Mouse (Mus musculus) spleen, postnatal 4 days (tissue): ENCODE measurements around the gene Eif3i.
"Not testable (repeated sequence)": the region's sequence is repeated elsewhere in the genome, so short reads cannot be mapped to it uniquely, and the experiment has no call there.

Experiments used
- DNase-seq, 2 experiments: peaks; one replicate each; pipeline ENCODE4 v3.0.0; 2022; ENCODE audit warnings: low spot score in 2 of 2

The Eif3i gene

DNA sequence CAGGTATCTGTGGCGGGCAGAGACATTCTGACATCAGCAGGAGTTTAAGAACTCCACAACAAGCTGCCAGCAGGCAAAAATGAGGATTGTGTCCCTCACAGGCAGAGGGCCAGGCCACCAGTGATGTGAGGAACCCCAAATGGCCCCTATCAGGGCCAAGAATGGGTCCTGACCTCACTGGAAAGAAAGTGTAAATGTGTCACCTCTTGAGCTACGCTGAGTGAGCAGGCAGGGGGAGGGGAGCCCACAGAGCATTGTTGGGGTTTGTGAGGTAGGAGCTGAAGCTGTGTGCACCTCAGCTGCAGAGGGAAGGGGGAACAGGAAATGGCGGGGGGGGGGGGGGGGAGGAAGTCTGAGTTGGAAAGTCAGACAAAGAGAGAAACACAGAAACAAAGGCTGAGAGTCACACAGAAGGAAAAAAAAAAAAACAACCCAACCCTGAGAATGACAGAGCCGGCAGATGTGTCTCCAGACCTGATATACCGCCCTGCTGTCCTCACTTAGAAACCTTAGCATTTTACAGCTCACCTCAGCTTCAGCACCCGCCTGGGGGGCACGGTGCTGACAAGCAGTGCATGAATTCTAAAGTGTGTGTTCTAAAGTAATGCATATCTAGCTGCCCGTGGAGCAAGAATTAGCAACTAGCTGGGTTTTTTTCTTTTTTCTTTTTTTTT is 25.1 kb downstream of the Eif3i start:
- peak in 1 of 2 experiments; percentile 60 for DNase-seq

DNA sequence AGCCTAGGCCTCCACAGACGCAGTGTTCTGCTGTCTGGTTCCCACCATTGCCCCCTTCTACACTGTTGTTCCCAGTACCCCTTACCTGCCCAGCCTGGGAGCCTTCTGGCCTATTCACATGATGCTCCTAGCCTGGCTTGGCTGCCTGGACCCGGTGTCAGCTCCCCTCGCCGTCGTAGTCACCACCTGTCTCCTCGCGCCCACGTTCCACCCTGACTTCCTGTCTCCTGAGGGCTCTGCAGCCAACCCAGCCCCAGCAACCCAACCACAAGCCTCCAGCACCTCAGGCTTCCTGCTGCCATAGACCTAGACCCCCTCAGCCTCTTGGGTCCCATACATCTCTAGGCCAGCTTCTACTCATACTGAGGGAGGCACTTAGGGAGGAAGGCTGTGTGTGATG is 27.0 kb downstream of the Eif3i start, which contains the start of gene Lck:
Gene Lck (minus strand): TSS at position 212 of the 400 bp plus-strand sequence.
- DNase-seq = peak; percentile 32 to 70

DNA sequence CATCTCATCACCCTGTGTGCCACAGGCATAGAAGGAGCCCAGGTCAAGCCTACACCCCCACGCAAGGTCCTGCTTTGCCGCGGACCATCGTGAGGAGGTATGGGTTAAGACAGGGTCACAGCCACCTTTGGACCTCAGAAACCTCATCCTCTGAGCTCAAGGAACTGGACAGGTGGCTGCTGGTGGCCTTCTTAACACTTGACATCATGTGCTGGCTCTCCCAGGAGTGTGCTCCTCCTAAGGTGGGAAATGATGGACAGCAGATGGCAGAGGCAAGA is 27.4 kb downstream of the Eif3i start:
- DNase-seq = no peak

DNA sequence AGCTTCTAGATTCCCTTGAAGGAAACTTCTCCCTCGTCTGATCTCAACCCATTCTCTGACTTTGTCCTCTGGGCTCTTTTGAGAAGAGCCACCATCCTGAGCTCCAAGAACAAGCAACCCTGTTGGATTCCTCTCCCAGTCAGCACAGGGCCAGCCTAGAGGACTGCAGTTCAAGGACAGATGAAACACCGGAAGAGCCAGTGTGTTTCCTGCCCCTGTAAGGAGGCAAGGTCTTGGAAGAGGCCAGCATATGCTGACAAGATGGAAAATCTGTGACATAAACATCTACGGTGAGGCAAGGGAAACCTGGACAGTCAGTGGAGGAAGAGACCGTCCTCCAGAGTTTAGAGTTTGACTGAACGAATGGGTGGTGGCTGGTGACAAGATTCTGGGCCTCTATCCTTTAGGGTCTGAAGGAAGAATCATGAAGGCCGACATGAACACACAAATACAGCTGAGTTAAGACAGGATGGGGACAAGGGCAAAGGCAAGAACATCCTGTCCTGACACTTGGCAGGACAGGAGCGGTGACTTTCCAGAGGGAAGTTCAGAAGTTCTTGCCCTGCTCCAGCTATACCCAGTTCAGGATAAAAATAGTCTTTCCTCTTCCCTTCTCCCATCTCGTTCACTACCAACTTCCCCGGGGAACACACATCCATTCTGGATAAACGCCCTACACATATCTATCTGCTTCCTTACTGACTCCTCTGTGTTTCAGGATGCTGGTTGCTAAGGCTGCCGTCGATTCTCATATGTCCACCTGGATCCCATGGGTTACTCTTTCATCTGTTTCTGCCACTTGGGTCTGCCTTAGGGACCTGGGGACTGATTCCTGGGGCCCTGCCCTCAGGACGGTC is 28.0 kb downstream of the Eif3i start:
- no peak for DNase-seq

DNA sequence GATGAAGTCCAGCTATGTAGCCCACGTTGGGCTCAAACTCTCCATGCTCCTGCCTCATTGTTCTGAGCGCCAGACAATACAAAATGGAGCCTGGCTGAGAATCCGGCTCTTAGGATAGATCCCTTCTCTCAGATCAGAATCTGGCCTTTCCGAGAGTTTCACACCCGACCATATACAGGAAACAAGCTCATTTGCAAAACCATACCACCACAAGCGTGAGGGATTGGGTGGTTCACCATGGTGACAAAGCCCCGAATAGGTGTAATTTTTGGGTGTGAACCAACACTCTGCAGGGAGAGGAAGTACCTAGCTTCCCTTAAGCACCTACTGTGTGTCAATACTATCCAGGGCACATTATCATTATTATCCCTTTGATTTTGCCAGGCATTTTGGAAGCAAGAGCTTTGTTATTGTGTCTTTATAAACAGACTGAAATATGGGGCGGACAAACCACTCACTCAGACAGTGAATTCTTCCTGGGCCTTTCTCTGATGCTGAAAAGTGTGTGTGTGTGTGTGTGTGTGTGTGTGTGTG is 28.8 kb downstream of the Eif3i start:
- no peak for DNase-seq

DNA sequence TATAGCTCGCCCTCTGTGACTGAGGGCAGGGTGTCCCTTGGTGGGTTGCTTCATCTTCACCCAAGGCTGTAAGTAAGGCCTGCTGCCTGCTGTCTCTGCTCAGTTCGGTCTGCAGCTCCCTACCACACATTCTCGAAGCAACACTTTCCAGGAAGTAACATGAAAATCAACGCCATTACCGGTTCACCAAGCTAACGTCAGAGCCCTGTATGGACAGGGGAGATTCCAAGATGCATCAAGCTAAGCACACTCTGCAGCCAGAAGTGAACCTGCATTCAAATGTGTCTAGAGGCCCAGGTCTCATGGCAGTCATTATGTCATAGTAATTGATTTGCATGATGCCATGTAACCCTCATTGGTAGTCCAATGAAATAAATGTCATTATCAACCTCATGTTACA is 30.4 kb downstream of the Eif3i start:
- DNase-seq = no peak

DNA sequence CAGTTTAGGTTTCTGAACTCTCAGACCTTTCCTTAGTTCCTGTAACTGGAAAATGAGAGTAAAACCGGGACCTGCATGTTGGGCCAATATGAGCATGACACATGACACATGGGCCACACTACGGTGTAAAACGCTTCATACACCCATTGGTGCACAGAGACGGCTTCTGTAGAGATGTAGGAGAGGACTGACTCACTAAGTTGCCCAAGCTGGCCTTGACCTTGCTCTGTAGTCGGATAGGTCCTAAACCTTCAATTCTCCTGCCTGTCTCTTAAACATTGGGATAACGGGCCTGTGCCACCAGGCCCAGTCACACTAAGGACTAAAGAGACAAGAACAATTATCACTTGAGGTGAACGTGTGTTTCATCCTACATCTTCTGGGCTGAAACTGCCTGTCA is 32.1 kb downstream of the Eif3i start:
- DNase-seq = no peak

DNA sequence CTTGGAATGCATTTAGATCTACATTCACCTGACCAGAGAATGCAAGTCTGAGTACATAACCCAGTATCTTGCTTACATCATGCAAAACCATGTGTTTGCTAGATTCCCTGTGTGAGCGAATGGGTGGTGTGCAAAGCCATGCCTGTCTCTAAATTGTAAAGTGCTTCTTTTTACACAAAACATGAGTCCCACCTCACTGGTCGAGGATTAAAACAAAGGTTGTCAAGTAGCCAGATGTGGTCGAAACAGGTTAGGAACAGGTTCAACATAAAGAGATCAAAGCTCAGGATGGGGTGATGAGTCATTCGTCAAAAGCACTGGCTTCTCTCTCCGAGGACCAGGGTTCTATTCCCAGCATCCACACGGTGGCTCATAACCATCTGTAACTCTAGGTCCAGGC is 35.3 kb downstream of the Eif3i start:
- DNase-seq = no peak

DNA sequence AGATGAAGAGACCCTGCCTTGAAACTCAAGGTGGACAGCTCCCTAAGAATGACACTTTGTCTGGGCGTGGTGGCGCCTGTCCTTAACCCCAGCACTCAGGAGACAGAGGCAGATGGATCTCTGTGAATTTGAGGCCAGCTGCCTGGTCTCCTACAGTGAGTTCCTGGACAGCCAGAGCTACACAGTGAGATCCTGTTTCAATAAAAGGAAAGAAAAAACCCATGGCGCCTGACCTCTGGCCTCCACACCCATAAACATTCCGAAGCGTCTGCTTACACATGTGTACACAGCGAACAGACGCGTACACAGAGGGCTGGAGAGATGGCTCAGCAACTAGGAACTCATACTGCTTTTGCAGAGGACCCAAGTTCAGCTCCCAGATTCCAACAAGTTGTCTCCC is 36.7 kb downstream of the Eif3i start:
- no peak for DNase-seq

DNA sequence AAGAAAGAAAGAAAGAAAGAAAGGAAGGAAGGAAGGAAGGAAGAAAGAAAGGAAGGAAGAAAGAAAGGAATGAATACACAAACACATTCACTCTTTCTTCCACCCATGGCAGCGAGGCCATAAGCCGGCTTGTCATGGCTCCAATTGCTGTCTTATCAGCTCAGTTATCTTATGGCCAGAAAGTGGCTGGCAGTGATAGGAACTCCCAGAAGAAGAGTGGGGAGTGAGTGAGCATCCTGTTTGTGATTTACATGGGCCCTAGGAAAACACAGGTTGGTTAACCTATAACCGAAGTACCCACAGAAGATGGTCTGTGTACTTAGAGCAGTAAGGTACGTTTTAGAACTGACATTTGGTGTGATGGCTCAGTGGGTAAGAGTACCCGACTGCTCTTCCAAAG is 39.3 kb downstream of the Eif3i start:
- no peak for DNase-seq

DNA sequence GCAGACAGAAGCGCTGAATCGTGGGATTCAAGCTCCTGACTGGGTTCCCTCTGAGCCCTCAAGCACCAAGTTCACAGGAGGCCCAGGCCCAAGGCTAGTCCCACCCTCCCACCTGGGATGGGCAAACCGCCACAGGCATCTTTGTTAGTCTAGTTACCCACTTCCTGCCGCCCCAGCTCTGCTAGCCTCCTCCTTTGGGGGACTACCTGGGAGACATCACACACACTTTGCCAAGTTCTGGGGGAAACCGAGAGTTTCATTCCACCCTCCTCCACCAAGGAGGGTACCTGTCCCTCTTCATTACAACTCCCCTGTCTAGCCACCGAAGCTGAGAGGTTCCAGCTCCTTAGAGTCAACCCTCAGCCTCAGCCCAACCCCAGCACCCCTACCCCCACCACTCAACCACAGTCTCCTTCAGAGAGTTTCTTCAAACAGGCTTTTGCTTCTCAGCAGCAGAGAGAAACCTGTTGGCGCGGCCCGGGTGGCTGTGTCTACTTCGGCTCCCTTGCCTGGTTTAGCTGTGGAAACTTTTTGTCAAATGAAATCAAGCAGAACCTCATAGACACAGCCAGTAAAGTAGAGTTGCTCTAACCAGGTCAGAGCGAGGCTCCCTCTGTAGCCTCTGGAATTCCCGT is 42.0 kb downstream of the Eif3i start:
- DNase-seq = peak; percentile 39 to 71

DNA sequence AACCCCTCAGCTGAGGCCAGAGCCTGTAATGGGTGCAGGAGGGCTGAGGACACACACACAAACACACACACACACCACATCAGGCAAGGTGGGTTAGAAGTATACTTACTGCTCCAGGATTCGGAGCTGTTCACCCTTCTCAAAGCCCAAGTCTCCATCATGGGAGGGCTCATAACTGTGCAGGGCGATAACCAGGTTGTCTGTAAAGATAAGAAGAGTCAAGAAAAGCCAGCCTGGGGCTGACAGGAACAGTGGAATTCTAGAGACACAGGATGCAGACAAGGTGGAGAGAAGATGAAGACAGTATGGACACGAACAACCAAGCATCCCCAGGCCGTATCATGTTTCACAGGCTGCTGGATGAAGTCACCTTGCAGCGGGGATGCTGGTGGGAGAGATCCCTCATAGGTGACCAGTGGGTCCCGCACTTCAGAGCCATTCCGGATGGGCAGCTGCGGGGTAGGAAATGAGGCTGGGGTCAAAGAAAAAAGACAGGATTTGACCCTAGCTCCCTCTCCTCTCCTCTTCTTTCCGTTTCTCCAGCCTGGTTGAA is 43.1 kb downstream of the Eif3i start:
- DNase-seq = peak; percentile 47 to 67

DNA sequence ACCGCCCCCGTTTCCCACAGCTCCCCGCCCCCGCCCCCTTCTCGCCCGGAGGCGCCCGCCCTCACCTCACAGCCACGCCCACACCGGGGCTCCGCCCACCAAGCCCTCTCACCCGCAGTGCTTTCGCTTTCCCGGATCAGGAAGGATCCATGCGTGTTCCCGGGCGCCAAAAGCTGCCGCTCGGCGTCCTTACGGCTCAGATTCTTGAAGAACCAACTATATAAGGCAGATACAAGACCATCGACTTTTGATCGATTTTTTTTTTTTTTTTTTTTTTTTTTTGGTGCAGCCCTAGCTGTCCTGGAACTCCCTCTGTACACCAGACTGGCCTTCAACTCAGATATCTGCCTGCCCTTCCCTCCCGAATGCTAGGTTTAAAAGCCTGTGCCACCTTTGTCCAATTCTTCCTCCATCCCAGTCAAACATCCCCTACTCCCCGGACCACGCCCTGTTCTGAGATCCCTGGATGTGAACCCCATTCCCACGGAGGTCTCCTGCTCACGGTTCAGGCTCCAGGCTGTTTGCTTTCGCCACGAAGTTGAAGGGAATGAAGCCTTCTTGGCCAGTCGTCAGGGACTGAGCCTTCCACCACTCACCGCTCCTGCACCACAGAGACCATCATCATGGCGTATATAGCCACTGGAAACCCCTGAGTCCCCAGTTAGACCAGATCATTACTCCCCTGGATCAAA is 43.8 kb downstream of the Eif3i start:
- DNase-seq = peak; percentile 91 to 95

DNA sequence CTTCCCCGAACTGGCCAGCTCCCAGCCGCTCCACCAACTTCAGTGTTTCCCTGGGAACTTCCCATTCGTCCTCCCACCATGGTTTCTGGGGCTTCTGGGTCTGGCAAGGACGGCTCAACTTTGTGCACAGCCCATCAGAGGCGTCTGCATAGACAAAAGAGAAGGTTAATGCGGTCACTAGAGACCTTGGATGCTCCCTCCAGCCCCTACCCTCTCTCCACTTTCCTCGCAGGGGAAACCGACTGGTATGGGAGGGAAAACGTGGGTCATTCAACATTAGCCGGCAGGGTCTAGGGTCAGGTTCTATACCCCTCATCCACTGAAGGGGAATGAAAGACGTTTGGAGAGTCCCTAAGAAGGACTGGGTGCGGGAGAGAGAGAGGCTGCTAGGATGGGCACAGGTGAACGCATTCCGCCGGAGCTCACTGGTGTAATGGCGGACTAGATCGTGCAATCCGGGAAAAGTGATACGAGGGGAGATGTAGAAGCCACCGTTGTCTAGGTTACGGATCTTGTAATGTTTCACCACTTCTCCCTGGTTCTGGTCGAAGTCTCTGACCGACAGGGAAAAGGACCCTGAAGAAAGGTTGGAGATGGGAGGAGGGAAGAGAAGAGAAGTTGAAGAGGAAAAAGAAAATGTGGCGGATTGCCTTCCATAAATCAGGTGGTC is 44.5 kb downstream of the Eif3i start:
- DNase-seq = peak; percentile 21 to 69

DNA sequence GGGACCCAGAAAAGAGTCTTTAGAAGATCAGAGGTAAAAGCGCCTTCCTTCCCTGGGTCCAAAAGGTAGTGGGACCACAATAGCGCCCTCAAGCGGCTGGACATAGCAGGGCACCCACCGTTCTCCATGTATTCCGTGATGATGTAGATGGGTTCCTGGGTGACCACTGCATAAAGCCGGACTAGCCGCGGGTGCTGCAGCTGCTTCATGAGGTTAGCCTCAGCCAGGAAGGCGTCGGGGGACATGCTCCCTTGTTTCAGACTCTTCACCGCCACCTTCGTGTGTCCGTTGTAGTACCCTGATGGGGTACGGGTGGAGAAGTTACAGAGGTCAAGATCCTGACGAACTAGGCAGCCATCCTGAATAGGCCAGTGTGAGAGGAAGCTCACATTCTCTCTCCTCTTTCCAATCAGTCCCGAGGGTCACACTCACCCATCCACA is 45.0 kb downstream of the Eif3i start:
- peak; percentile 71 to 88 for DNase-seq

DNA sequence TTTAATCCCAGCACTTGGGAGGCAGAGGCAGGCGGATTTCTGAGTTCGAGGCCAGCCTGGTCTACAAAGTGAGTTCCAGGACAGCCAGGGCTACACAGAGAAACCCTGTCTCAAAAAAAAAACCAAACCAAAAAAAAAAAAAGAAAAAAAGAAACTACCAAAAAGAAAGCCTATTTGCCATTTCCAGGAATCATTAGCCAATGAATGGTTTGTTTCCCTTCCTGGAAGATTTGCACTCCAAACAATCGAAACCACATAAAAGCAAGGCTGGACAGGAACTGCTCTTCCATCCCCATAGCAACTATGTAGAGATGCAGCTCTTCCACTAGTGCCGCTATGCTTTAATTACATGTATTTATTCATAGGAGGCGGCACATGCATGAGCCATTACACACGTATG is 45.9 kb downstream of the Eif3i start:
- DNase-seq = not testable (repeated sequence)

DNA sequence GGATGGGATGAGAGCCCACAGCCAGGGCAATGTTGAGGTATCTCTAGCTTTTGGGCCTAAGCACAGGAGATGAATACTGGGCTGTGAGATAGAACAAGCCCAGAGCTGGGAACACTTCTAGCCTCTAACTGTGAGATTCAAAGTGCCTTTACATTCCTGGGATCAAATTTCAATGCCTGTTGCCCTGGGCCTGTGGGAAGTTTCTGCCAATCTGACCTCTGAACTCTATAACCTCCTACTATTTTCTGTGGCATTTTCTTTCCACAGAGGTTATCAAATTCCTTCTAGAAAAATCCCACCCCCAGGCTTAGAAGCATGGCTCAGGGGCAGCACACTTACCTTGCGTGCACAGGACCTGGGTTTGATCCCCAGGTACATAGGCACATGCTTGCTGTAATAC is 50.2 kb downstream of the Eif3i start:
- DNase-seq = no peak

DNA sequence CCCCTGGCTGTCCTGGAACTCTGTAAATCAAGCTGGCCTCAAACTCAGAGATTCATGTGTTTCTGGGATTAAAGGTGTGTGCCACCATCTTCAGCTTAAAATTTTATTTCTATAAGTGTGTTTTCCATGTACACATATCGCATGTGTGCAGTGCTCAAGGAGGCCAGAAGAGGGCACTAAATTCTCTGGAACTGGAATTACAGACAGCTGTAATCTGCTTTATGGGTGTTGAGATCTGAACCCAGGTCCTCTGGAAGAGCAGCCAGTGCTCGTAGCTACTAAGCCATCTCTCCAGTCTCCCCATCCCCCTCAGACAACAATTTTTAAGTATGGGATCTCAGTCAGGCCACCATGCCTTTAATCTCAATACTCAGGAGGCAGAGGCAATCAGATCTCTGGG is 51.1 kb downstream of the Eif3i start:
- DNase-seq = peak; percentile 58 to 78

DNA sequence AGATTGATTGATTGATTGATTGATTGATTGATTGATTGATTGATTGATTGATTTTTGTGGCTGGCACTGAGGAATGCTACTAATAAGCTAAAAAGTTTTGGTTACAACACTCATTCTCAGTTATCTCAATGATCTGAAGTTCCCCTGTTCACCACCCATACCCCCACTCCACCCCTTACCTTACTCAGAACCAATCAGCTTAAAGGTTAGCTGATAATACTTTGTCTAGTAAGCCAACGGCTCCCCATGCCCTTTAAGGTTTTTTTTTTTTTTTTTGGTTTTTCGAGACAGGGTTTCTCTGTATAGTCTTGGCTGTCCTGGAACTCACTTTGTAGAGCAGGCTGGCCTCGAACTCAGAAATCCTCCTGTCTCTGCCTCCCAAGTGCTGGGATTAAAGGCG is 52.8 kb downstream of the Eif3i start:
- not testable (repeated sequence) for DNase-seq

DNA sequence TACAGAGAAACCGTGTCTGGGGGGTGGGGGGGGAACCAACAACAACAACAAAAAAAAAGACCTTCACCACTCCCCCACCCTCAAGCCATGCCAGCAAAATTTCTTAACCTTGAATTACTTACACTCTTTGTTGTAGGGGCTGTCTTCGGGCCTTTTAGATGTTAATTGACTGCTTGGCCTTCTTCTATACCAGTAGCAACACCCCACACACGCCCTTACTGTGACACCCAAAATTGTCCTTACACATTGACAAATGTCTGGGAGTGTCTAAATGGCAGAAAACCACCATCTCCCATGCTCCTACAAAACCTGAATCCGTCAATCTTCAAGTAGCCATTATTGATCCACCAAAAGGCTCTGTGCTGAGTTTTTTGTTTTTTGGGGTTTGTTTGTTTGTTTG is 56.3 kb downstream of the Eif3i start:
- no peak for DNase-seq

DNA sequence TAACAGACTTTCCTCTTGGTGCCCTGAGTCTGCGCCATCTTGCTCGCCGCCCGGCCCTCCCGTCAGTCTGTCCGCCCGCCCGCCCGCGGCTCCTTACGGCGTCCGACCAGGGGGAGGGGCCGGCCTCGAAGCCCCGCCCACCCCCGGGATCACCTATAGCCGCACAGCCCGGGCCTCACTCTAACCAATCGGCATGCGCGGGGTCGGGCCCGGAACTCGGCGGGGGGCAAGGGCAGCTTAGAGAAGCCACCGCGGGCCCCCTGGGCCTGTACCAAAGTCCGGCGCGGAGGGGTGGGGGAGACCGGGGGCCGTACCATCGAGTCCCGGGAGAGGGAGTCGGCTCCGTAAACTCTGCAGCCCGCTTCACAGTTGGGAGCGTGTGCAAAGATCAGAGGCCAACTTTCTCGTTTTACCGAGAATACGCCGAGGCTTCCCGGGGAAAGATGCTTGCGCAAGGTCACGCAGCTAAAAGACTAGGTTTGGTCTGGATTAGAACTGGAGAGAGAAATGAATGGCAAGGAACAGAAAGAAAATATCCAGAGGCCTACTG is 57.8 kb downstream of the Eif3i start, which contains the start of gene Hdac1:
Gene Hdac1 (minus strand): TSS at position 122 of the 550 bp plus-strand sequence.
- peak; percentile 98 to 99 for DNase-seq
